Mouse (Mus musculus) 3T3-L1 (cell line): ENCODE results near the gene Tmem216.

Experiments used
- DNase-seq: peaks from one replicate; pipeline ENCODE4 v3.0.0-alpha.2; 2015; ENCODE audit warnings: low read depth, low spot score

Tmem216 gene

DNA sequence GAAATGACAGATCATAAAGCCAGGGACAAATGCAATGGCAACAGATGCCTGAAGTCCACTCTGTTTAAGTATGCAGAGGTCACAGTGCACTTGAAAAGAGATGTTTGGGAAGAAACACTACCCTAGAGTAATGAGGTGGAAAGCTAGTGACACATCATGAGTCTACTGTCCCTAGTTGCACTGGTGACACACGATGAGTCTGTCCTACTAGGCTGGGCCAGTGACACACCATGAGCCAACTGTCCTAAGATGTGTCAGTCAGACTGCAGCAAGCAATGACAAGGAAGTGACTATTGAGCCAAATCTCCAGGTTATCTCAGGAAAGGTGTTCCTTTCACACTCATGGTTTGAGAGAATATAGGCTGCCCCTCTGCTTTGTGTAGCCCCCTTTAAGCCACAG, 60.4 kb downstream of the Tmem216 start:
- peak; percentile 21 for DNase-seq

DNA sequence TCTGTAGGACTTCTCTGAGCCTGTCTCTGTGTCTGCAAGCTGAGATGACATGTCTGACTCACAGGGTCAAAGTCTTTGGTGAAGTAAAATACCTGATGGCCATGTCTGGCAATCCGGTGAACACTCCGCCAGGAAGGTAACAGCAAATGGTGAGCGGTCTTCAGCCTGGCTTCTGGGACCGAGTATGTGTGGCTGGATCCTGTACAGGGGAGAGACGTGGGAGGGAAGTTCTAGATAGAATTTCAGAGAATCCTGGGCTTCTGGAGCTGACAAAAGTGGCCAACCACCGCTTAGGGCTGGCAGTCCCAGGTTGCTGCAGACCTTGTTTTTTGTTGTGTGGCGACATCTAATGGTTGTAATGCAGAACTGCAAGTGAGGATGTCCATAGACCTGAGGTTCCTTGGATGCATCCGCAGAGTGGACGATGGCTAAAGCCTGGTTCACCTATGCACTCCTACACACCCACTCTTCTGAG, 69.7 kb downstream of the Tmem216 start:
- peak; percentile 87 for DNase-seq
